Mouse (Mus musculus): Measurements from ENCODE around the gene Gm11060. TPM values are rescaled to one million over a fixed set of nuclear protein-coding genes. Genes with fewer than 3 reads are reported as not detected.

Gm11060 gene
- total and polyA plus RNA-seq, 3 experiments: not detected

DNA sequence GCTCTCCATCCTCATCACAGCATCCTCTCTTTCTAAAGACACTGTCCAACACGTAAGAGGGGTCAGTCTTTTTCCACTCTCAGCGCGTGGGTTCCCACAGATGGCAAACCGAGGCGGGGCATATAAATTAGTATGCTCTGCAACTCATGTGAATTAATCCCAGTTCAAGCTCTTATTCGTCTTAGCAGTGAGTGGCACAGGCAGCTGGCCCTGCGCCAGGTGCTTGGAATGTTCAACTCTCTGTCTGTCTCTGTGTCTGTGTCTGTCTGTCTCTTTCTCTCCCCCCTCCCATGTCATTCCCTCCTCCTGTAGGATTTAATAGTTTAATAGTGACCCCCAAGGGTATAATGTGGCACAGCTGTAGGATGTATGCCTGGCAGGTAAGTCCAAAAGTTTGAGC is 7.6 kb downstream of the Gm11060 start:
- H3K4me1 ChIP-seq (ENCODE audit: insufficient read depth, low read depth, low read length): no peaks in the 10 kb centered on the region
- H3K4me3 ChIP-seq (ENCODE audit: low read depth, low read length): no peak overlapping the region
- no peaks in the 10 kb centered on the region for H3K36me3 ChIP-seq (replicated peaks)
- no peak for DNase-seq (ENCODE audit: low spot score)
- TF ChIP-seq GATA2 (IDR thresholded peaks at IDR 0.05; ENCODE audit: borderline replicate concordance, low read depth, low read length) (no peak), POLR2AphosphoS5 (IDR thresholded peaks at IDR 0.05; ENCODE audit: insufficient replicate concordance, low read depth, low read length) (no peak), TAL1 (conservative IDR thresholded peaks at IDR 0.05; ENCODE audit: low read depth, low read length) (no peak), CTCF (IDR thresholded peaks at IDR 0.05; ENCODE audit: low read depth, low read length) (no peak), GATA1 (IDR thresholded peaks at IDR 0.05; ENCODE audit: borderline replicate concordance, low read length) (no peak)
- ATAC-seq (ENCODE audit: extremely low read depth, insufficient number of reproducible peaks, low FRiP score, poor library complexity, severe bottlenecking): no peak
- no peaks in the 10 kb centered on the region; the same call in none of the 2 replicates for H3K27me3 ChIP-seq (ENCODE audit: insufficient read depth, low read length)
- H3K9me3 ChIP-seq (replicated peaks): no peaks in the 10 kb centered on the region

DNA sequence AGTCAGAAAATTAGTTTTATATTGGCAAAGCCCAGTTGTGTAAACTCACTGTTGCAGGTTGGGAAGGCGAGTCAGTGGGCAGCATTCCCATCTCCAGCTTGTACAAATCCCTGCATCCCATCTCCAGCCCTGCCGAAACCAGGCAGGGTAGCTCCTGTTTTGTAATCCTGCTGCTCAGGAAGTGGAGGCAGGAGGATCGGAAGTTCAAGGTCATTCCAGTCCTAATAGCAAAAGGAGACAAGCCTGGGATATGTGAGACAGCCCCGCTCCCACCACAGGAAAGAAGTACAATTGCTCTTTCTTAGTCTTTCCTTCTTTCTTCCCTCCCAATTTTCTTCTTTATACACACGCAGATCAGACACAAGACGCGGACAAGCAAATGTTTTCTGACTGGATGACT is 8.7 kb downstream of the Gm11060 start:
- ATAC-seq (ENCODE audit: extremely low read depth, insufficient number of reproducible peaks, low FRiP score, poor library complexity, severe bottlenecking): no peak
- Histone ChIP-seq H3K4me1 (ENCODE audit: insufficient read depth, low read depth, low read length) (no peaks in the 10 kb centered on the region), H3K9me3 (replicated peaks) (no peaks in the 10 kb centered on the region), H3K27me3 (ENCODE audit: insufficient read depth, low read length) (no peaks in the 10 kb centered on the region; the same call in none of the 2 replicates), H3K4me3 (ENCODE audit: low read depth, low read length) (no peak overlapping the region), H3K36me3 (replicated peaks) (no peaks in the 10 kb centered on the region)
- TF ChIP-seq CTCF (IDR thresholded peaks at IDR 0.05; ENCODE audit: low read depth, low read length) (no peak), GATA2 (IDR thresholded peaks at IDR 0.05; ENCODE audit: borderline replicate concordance, low read depth, low read length) (no peak), TAL1 (conservative IDR thresholded peaks at IDR 0.05; ENCODE audit: low read depth, low read length) (no peak), GATA1 (IDR thresholded peaks at IDR 0.05; ENCODE audit: borderline replicate concordance, low read length) (no peak), POLR2AphosphoS5 (IDR thresholded peaks at IDR 0.05; ENCODE audit: insufficient replicate concordance, low read depth, low read length) (no peak)
- no peak for DNase-seq (ENCODE audit: low spot score)

DNA sequence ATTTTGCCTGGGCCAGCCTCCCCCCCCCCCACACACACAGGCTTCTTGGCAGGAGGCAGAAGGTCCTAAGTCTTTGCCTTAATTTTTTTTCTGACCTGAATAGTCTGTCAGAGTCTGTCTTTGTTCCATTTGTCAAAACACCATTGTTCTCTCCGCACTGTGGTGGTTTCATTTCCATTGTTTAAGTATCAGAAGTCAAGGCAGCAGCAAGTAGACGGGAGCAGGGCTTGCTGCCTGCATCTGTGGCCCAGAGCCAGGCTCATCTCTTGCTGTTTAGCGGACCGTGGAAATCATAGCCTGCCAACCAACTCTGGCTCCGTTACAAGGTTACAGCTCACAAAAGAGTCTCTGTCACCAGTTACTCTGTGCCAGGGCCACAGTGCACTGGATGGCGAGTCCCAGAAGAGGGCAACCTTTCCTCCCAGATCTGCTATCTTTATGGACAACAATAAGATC is 16.9 kb downstream of the Gm11060 start:
- no peaks in the 10 kb centered on the region for H3K9me3 ChIP-seq (replicated peaks)
- H3K4me3 ChIP-seq (ENCODE audit: low read depth, low read length): no peak overlapping the region
- H3K4me1 ChIP-seq (ENCODE audit: insufficient read depth, low read depth, low read length): no peaks in the 10 kb centered on the region
- H3K36me3 ChIP-seq (replicated peaks): no peaks in the 10 kb centered on the region
- no peak for DNase-seq (ENCODE audit: low spot score)
- ATAC-seq (ENCODE audit: extremely low read depth, insufficient number of reproducible peaks, low FRiP score, poor library complexity, severe bottlenecking): no peak
- TF ChIP-seq TAL1 (conservative IDR thresholded peaks at IDR 0.05; ENCODE audit: low read depth, low read length) (no peak), GATA1 (IDR thresholded peaks at IDR 0.05; ENCODE audit: borderline replicate concordance, low read length) (no peak), CTCF (IDR thresholded peaks at IDR 0.05; ENCODE audit: low read depth, low read length) (no peak), POLR2AphosphoS5 (IDR thresholded peaks at IDR 0.05; ENCODE audit: insufficient replicate concordance, low read depth, low read length) (no peak), GATA2 (IDR thresholded peaks at IDR 0.05; ENCODE audit: borderline replicate concordance, low read depth, low read length) (no peak)
- H3K27me3 ChIP-seq (ENCODE audit: insufficient read depth, low read length): peaks cover 4% of the 10 kb centered on the region; the same call in 1 of the 2 replicates

DNA sequence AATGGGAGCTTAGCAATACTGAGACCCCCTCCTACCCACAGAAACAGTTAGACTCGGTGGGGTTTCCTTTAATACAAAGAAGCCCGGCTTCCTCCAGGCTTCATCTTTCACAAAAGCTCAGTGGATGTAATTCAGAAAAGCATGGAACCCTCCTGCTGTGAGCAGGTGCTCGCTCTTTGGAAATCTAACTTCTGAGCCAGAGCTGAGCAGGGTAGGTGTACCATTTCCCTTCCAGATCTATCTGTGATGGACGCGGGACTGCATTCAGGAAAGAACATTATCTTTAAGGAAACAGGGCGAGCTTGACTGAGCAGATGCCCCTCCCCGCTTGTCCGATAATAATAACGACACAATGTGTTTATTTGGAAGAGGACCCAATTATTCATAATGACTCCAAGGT is 22.3 kb downstream of the Gm11060 start:
- H3K9me3 ChIP-seq (replicated peaks): no peaks in the 10 kb centered on the region
- no peak for ATAC-seq (ENCODE audit: extremely low read depth, insufficient number of reproducible peaks, low FRiP score, poor library complexity, severe bottlenecking)

DNA sequence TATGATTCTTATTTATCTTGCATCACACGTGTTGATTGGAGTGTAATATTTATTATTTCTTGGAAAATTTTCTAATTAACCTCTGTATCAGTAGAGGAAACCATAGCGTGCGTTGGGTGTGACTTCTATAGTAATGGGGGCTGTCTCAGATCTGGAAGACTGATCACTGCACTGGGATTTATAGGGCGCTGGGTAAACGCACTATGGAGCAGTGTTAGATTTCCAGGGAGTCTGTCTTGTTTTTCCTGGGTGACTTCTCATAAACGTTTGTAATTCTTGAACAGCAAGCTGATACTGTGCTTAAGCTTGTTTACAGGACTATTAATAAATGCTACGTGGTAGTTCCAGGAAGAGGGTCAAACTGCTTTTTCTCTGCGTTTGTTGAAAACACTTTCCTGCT is 25.9 kb downstream of the Gm11060 start:
- DNase-seq (ENCODE audit: low spot score): no peak
- Histone ChIP-seq H3K36me3 (replicated peaks) (no peaks in the 10 kb centered on the region), H3K27me3 (ENCODE audit: insufficient read depth, low read length) (no peaks in the 10 kb centered on the region), H3K9me3 (replicated peaks) (no peaks in the 10 kb centered on the region), H3K4me3 (ENCODE audit: low read depth, low read length) (no peak overlapping the region), H3K4me1 (ENCODE audit: insufficient read depth, low read depth, low read length) (no peaks in the 10 kb centered on the region)
- no peak for ATAC-seq (ENCODE audit: extremely low read depth, insufficient number of reproducible peaks, low FRiP score, poor library complexity, severe bottlenecking)
- TF ChIP-seq GATA2 (IDR thresholded peaks at IDR 0.05; ENCODE audit: borderline replicate concordance, low read depth, low read length) (no peak), GATA1 (IDR thresholded peaks at IDR 0.05; ENCODE audit: borderline replicate concordance, low read length) (no peak), CTCF (IDR thresholded peaks at IDR 0.05; ENCODE audit: low read depth, low read length) (no peak), TAL1 (conservative IDR thresholded peaks at IDR 0.05; ENCODE audit: low read depth, low read length) (no peak), POLR2AphosphoS5 (IDR thresholded peaks at IDR 0.05; ENCODE audit: insufficient replicate concordance, low read depth, low read length) (no peak)

More for the DNA sequence above, 22.3 kb downstream of the Gm11060 start:
- H3K4me3 ChIP-seq (ENCODE audit: low read depth, low read length): no peak overlapping the region
- no peaks in the 10 kb centered on the region for H3K36me3 ChIP-seq (replicated peaks)
- H3K27me3 ChIP-seq (ENCODE audit: insufficient read depth, low read length): no peaks in the 10 kb centered on the region
- no peak for DNase-seq (ENCODE audit: low spot score)
- TF ChIP-seq CTCF (IDR thresholded peaks at IDR 0.05; ENCODE audit: low read depth, low read length): no peak
- no peak for TF ChIP-seq GATA1 (IDR thresholded peaks at IDR 0.05; ENCODE audit: borderline replicate concordance, low read length)
- no peak for TF ChIP-seq TAL1 (conservative IDR thresholded peaks at IDR 0.05; ENCODE audit: low read depth, low read length)
- TF ChIP-seq POLR2AphosphoS5 (IDR thresholded peaks at IDR 0.05; ENCODE audit: insufficient replicate concordance, low read depth, low read length): no peak
- TF ChIP-seq GATA2 (IDR thresholded peaks at IDR 0.05; ENCODE audit: borderline replicate concordance, low read depth, low read length): no peak
- no peaks in the 10 kb centered on the region for H3K4me1 ChIP-seq (ENCODE audit: insufficient read depth, low read depth, low read length)

DNA sequence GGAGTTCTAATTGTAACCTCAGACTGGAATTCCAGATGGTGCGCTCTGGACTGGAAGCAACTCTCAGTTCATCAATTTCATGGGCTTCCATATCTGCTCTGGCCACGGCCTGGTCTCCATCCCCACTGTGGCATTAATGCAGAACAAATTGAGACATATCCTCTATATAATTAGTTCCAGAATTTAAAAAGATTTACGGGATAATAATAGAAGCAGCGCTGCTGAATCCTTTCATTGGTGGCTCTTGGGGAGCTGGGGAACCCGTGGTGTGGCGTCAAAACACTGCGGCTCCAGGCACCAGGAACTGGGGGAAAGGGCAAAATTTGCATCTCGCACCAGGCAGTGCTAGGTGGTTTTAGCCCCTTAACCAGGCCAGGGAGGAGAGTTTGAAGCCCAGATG is 30.4 kb downstream of the Gm11060 start:
- TF ChIP-seq TAL1 (conservative IDR thresholded peaks at IDR 0.05; ENCODE audit: low read depth, low read length) (no peak), CTCF (IDR thresholded peaks at IDR 0.05; ENCODE audit: low read depth, low read length) (no peak), POLR2AphosphoS5 (IDR thresholded peaks at IDR 0.05; ENCODE audit: insufficient replicate concordance, low read depth, low read length) (no peak), GATA1 (IDR thresholded peaks at IDR 0.05; ENCODE audit: borderline replicate concordance, low read length) (no peak)
- H3K4me3 ChIP-seq (ENCODE audit: low read depth, low read length): no peak overlapping the region
- no peaks in the 10 kb centered on the region; the same call in 1 of the 2 replicates for H3K4me1 ChIP-seq (ENCODE audit: insufficient read depth, low read depth, low read length)
- DNase-seq (ENCODE audit: low spot score): no peak
- peaks cover 12% of the 10 kb centered on the region for H3K9me3 ChIP-seq (replicated peaks)
- ATAC-seq (ENCODE audit: extremely low read depth, insufficient number of reproducible peaks, low FRiP score, poor library complexity, severe bottlenecking): no peak
- no peaks in the 10 kb centered on the region for H3K36me3 ChIP-seq (replicated peaks)
- H3K27me3 ChIP-seq (ENCODE audit: insufficient read depth, low read length): peaks cover 13% of the 10 kb centered on the region; the same call in 1 of the 2 replicates
